Comparison of ENCODE assay signal across 12 mouse cellular contexts in genomic region chr17:83081729-83082128, GRCm38 (mm10).
DNase-seq lines count a peak whose midpoint lies in the region; TF ChIP-seq lines count a peak whose summit lies in the region.
"Had no signal": no experiment of that assay in that cellular context is flagged by ENCODE, and none has a peak within 500 bp of the region (broad histone marks: within the 10 kb centered on the region; RNA-seq: fewer than 3 reads in every experiment).

No protein-coding gene starts in this region.

- peak; percentile 17 for DNase-seq in heart, postnatal 4 days
- DNase-seq in heart, postnatal 25 days (ENCODE audit: low spot score), result no peak
- DNase-seq in c-Kit-positive CD71-negative TER-119-negative erythroid progenitor cells, embryonic 14.5 days (ENCODE audit: low read depth), result peak; percentile 14
- peak; percentile 48 for DNase-seq in kidney, adult 2 months
- DNase-seq in lung, postnatal 4 days, result peak; percentile 19 to 30
- DNase-seq in T-cell, adult 2 months (ENCODE audit: low spot score), result no peak
- no peak for DNase-seq in spleen, postnatal 36 days (ENCODE audit: low spot score in 2 of 2)
- no peak for DNase-seq in frontal cortex, postnatal 25 days (ENCODE audit: low spot score in 2 of 2)
- DNase-seq: cerebellum, postnatal 25 days; gastrocnemius, postnatal 25 days had no signal

- H3K27me3 ChIP-seq in kidney, adult 2 months (replicated peaks; ENCODE audit: control insufficient read depth, insufficient read depth, low read length), result no peaks in the 10 kb centered on the region

- intact Hi-C loops in heart, postnatal 25 days (cut with DNase I), result no loop called here

- peak overlapping the region; percentile 65; the same call in 1 of the 2 replicates for H3K27ac ChIP-seq in kidney, adult 2 months (ENCODE audit: insufficient read depth, low read depth, low read length)
- H3K27ac ChIP-seq: hindbrain, embryonic 13.5 days had no signal

- no peaks in the 10 kb centered on the region for H3K36me3 ChIP-seq in kidney, adult 2 months (ENCODE audit: control insufficient read depth, insufficient read depth, low read length)
- H3K36me3 ChIP-seq: hindbrain, embryonic 13.5 days had no signal

- no peak for TF ChIP-seq POLR2A in kidney, adult 2 months (IDR thresholded peaks at IDR 0.05; ENCODE audit: low read depth, low read length)

- WGBS in kidney, adult 2 months, result 37% methylated on average over 8 of the region's 8 CpGs

- no peak for TF ChIP-seq CTCF in kidney, adult 2 months (conservative IDR thresholded peaks at IDR 0.05; ENCODE audit: insufficient read depth, insufficient read length, low read depth, low read length)

- no peak overlapping the region for H3K4me3 ChIP-seq in kidney, adult 2 months (ENCODE audit: insufficient read depth, low read depth, low read length)
- H3K4me3 ChIP-seq: hindbrain, embryonic 13.5 days; myocyte had no signal

- H3K4me1 ChIP-seq in kidney, adult 2 months (ENCODE audit: control insufficient read depth, insufficient read depth, low read length), result no peaks in the 10 kb centered on the region

Comparison
In these comparisons a context has a peak if more than half of its experiments do, and no peak if none do; other contexts are left out.
1. DNase-seq: peak in heart, postnatal 4 days (single experiment), c-Kit-positive CD71-negative TER-119-negative erythroid progenitor cells, embryonic 14.5 days (single experiment), kidney, adult 2 months (single experiment) and lung, postnatal 4 days (2 of 2); none in heart, postnatal 25 days (single experiment), T-cell, adult 2 months (single experiment), spleen, postnatal 36 days (0 of 2) and frontal cortex, postnatal 25 days (0 of 2).